Mouse (Mus musculus) stomach, postnatal 0 days (tissue): Measurements from ENCODE around the gene Zfp661. TPM values are rescaled to one million over a fixed set of nuclear protein-coding genes. Genes with fewer than 3 reads are reported as not detected.
"Not testable (repeated sequence)": the region's sequence is repeated elsewhere in the genome, so short reads cannot be mapped to it uniquely, and the experiment has no call there.

ENCODE experiments used
- ATAC-seq: fragments of 200-750 bp; cut with Nextera tagmentation; 2 replicates; pipeline ENCODE4 v1.8.0; 2017; ENCODE audit not compliant: low FRiP score, low TSS enrichment
- DNase-seq: peaks from one replicate; pipeline ENCODE4 v3.0.0-alpha.2; 2016; ENCODE audit warnings: low spot score
- H3K27ac ChIP-seq: fragments of 300-500 bp; sonication (generic); replicated peaks from 2 replicates; pipeline ENCODE4 v1.5.1; 2014; ENCODE audit warnings: mild to moderate bottlenecking, control low read depth
- H3K27me3 ChIP-seq: fragments of 300-500 bp; sonication (generic); 2 replicates; pipeline ENCODE4 v1.6.1; 2014; ENCODE audit warnings: low read length; ENCODE audit not compliant: control insufficient read depth, insufficient read depth
- H3K36me3 ChIP-seq: fragments of 300-500 bp; sonication (generic); 2 replicates; pipeline ENCODE4 v1.6.1; 2014; ENCODE audit warnings: low read length, mixed read lengths; ENCODE audit not compliant: control insufficient read depth, insufficient read depth
- H3K4me1 ChIP-seq: fragments of 300-500 bp; sonication (generic); replicated peaks from 2 replicates; pipeline ENCODE4 v1.6.1; 2014; ENCODE audit warnings: antibody characterized with exemption; ENCODE audit not compliant: control insufficient read depth, insufficient read depth
- H3K4me2 ChIP-seq: fragments of 300-500 bp; sonication (generic); replicated peaks from 2 replicates; pipeline ENCODE4 v1.6.1; 2014; ENCODE audit warnings: low read depth, mild to moderate bottlenecking, control low read depth, moderate library complexity
- H3K4me3 ChIP-seq: fragments of 300-500 bp; sonication (generic); 2 replicates; pipeline ENCODE4 v1.5.1; 2014; ENCODE audit warnings: low read depth, low read length, control low read depth
- H3K9ac ChIP-seq: fragments of 300-500 bp; sonication (generic); 2 replicates; pipeline ENCODE4 v1.6.1; 2014; ENCODE audit warnings: mild to moderate bottlenecking, low read length, control low read depth, mixed read lengths
- H3K9me3 ChIP-seq: fragments of 300-500 bp; sonication (generic); 2 replicates; pipeline ENCODE4 v1.6.1; 2016; ENCODE audit warnings: low read length; ENCODE audit not compliant: control insufficient read depth
- CTCF ChIP-seq: IDR thresholded peaks from 2 replicates; pipeline ENCODE4 v1.5.1; 2016; ENCODE audit warnings: antibody characterized with exemption, low read depth, mild to moderate bottlenecking, moderate library complexity
- EP300 ChIP-seq: optimal IDR thresholded peaks from 2 replicates; pipeline ENCODE3; 2016; ENCODE audit warnings: antibody characterized with exemption
- WGBS: fragments of 180-500 bp; shearing (Covaris S2); extraction: QIAGEN DNeasy Blood & Tissue Kit; methylation state at CpG from one replicate; pipeline ENCODE4 v1.1.7; 2014; 5-methylcytosine and 5-hydroxymethylcytosine counted together
- polyA plus RNA-seq: library from polyadenylated mRNA; unstranded; fragments of >200 nt; fragmentation: Nextera tagmentation; extraction: Ambion mirVana; gene quantifications from 2 replicates; pipeline ENCODE4 v1.2.1, GENCODE M21; 2015

Zfp661 gene
- polyA plus RNA-seq, 1 experiment from 2014 or later: 1.9 TPM

GRCm38 (mm10) chr2:127608234-127608633, 21.3 kb upstream of the Zfp661 start:
- no peak for ATAC-seq
- DNase-seq: no peak

GRCm38 (mm10) chr2:127605203-127605602, 18.3 kb upstream of the Zfp661 start:
- H3K27ac ChIP-seq: no peak overlapping the region
- TF ChIP-seq CTCF: no peak
- TF ChIP-seq EP300: no peak
- peaks cover 15% of the 10 kb centered on the region for H3K36me3 ChIP-seq

More at GRCm38 (mm10) chr2:127608234-127608633, 21.3 kb upstream of the Zfp661 start:
- Histone ChIP-seq H3K27ac (no peak overlapping the region), H3K9ac (no peak overlapping the region), H3K9me3 (no peaks in the 10 kb centered on the region), H3K4me1 (no peaks in the 10 kb centered on the region), H3K4me3 (no peak overlapping the region), H3K4me2 (no peak overlapping the region), H3K27me3 (no peaks in the 10 kb centered on the region), H3K36me3 (no peaks in the 10 kb centered on the region)
- WGBS: 36% methylated on average over 3 of the region's 3 CpGs
- TF ChIP-seq CTCF (peak; percentile 76), EP300 (no peak)

DNA sequence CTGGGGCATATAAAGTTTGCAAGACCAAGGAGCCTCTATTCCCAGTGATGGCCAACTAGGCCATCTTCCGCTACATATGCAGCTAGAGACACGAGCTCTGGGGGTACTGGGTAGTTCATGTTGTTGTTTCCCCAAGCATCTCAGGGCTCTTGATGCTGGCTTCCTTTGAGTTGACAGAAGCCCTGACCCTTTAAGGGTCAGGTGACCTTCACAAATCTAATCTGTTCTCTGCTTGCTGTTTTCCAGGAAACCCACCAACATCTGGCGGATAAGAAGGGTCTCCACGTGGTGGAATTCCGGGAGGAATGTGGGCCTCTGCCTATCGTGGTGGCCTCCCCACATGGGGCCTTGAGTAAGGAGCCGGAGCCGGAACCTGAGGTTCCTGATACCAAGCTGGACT, 16.5 kb upstream of the Zfp661 start:
- not testable (repeated sequence) for H3K9ac ChIP-seq, H3K27me3 ChIP-seq, ATAC-seq, H3K27ac ChIP-seq, H3K4me3 ChIP-seq, H3K4me1 ChIP-seq, DNase-seq, H3K9me3 ChIP-seq, H3K4me2 ChIP-seq
- WGBS: 89% methylated on average over 5 of the region's 8 CpGs
- peaks cover 18% of the 10 kb centered on the region for H3K36me3 ChIP-seq

More at GRCm38 (mm10) chr2:127605203-127605602, 18.3 kb upstream of the Zfp661 start:
- WGBS: 87% methylated on average over 3 of the region's 3 CpGs
- Histone ChIP-seq H3K9ac (no peak overlapping the region), H3K4me2 (no peak overlapping the region), H3K4me3 (no peak overlapping the region), H3K4me1 (no peaks in the 10 kb centered on the region), H3K27me3 (no peaks in the 10 kb centered on the region), H3K9me3 (no peaks in the 10 kb centered on the region)
- ATAC-seq (no peak), DNase-seq (no peak)

GRCm38 (mm10) chr2:127590840-127591239, 3.9 kb upstream of the Zfp661 start:
- H3K36me3 ChIP-seq: peaks cover 10% of the 10 kb centered on the region
- TF ChIP-seq EP300 (no peak), CTCF (peak; percentile 50)
- H3K4me3 ChIP-seq: no peak overlapping the region
- no peaks in the 10 kb centered on the region for H3K27me3 ChIP-seq
- ATAC-seq (no peak), DNase-seq (no peak)
- no peak overlapping the region for H3K27ac ChIP-seq
- no peaks in the 10 kb centered on the region for H3K4me1 ChIP-seq
- WGBS: 71% methylated on average over 4 of the region's 4 CpGs
- no peak overlapping the region for H3K9ac ChIP-seq
- no peak overlapping the region for H3K4me2 ChIP-seq
- H3K9me3 ChIP-seq: no peaks in the 10 kb centered on the region

DNA sequence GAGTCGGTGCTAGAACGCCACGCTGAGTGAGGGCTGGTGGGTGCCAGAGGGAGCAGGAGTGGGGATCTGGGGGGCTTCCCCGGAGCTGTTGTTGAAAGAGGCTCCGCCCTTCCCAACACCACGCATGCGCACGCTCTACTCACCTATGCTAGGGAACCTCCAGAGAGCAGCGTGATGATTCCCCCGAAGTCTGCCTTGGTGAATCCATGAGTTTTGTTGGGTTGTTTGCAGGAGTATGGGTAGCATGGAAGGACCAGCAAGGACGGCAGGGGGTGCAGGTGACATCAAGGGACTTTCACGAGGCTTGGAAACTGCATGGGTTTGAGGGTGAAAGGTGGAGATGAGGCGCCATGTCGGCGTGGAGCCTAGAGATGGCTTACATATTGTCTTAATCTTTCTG, 3.3 kb upstream of the Zfp661 start:
- Histone ChIP-seq H3K4me3 (no peak overlapping the region), H3K36me3 (peaks cover 10% of the 10 kb centered on the region; the same call in 1 of the 2 replicates), H3K27me3 (no peaks in the 10 kb centered on the region), H3K9ac (no peak overlapping the region), H3K4me2 (no peak overlapping the region), H3K9me3 (no peaks in the 10 kb centered on the region), H3K27ac (no peak overlapping the region), H3K4me1 (no peaks in the 10 kb centered on the region)
- DNase-seq (no peak), ATAC-seq (no peak)
- TF ChIP-seq EP300: no peak
- TF ChIP-seq CTCF: no peak
- WGBS: 71% methylated on average over 15 of the region's 15 CpGs

- no peaks in the 10 kb centered on the region for H3K4me1 ChIP-seq
- no peak overlapping the region for H3K4me3 ChIP-seq
- WGBS: 92% methylated on average over 9 of the region's 9 CpGs
- no peak for DNase-seq
- no peak overlapping the region for H3K27ac ChIP-seq
- no peaks in the 10 kb centered on the region for H3K9me3 ChIP-seq
- H3K4me2 ChIP-seq: no peak overlapping the region
- ATAC-seq: no peak
- no peak for TF ChIP-seq CTCF
- TF ChIP-seq EP300: no peak
- H3K9ac ChIP-seq: no peak overlapping the region
- H3K36me3 ChIP-seq: peaks cover 6% of the 10 kb centered on the region; the same call in 1 of the 2 replicates
- no peaks in the 10 kb centered on the region for H3K27me3 ChIP-seq
These were observed 2.0 kb upstream of the Zfp661 start for GRCm38 (mm10) chr2:127588897-127589296.
